Mouse (Mus musculus) liver, embryonic 14.5 days (tissue): ENCODE measurements around the gene Cenpn. TPM values are rescaled to one million over a fixed set of nuclear protein-coding genes. Genes with fewer than 3 reads are reported as not detected.

Source experiments
- ATAC-seq: fragments of 200-750 bp; cut with Nextera tagmentation; 2 replicates; pipeline ENCODE4 v1.8.0; 2017; ENCODE audit warnings: moderate number of reproducible peaks, mild to moderate bottlenecking, moderate library complexity; ENCODE audit not compliant: insufficient read depth
- DNase-seq, 3 experiments: peaks; one replicate each; pipeline ENCODE4 v3.0.0-alpha.2; 2012 to 2013; ENCODE audit warnings: low read depth in 3 of 3, low spot score in 3 of 3
- H3K27ac ChIP-seq: fragments of 300-500 bp; sonication (generic); 2 replicates; pipeline ENCODE4 v1.5.1; 2014; ENCODE audit warnings: moderate library complexity, mild to moderate bottlenecking, control low read depth, inconsistent platforms
- H3K27me3 ChIP-seq: fragments of 300-500 bp; sonication (generic); 2 replicates; pipeline ENCODE4 v1.6.1; 2014; ENCODE audit warnings: mild to moderate bottlenecking, low read length, moderate library complexity; ENCODE audit not compliant: control insufficient read depth, insufficient read depth
- H3K36me3 ChIP-seq: fragments of 300-500 bp; sonication (generic); replicated peaks from 2 replicates; pipeline ENCODE4 v1.6.1; 2014; ENCODE audit warnings: low read depth; ENCODE audit not compliant: control insufficient read depth, insufficient read depth
- H3K4me1 ChIP-seq, 2 experiments: fragments of 200-500 bp in 1 of 2; fragments of 300-500 bp in 1 of 2; sonication (generic) in 1 of 2; replicated peaks; 2 replicates each; pipeline ENCODE4 v1.6.1; 2012 to 2014; ENCODE audit warnings: antibody characterized with exemption in 1 of 2, inconsistent platforms in 1 of 2, low read length in 1 of 2; ENCODE audit not compliant: control insufficient read depth in 2 of 2, insufficient read depth in 2 of 2
- H3K4me2 ChIP-seq: fragments of 300-500 bp; sonication (generic); 2 replicates; pipeline ENCODE4 v1.6.1; 2014; ENCODE audit warnings: low read depth, mild to moderate bottlenecking, control low read depth, moderate library complexity
- H3K4me3 ChIP-seq, 2 experiments: fragments of 200-500 bp in 1 of 2; fragments of 300-500 bp in 1 of 2; sonication (generic) in 1 of 2; 2 replicates each; pipeline ENCODE4 v1.5.1; 2012 to 2014; ENCODE audit warnings: low read depth in 2 of 2, low read length in 2 of 2, mild to moderate bottlenecking in 2 of 2, control low read depth in 1 of 2, inconsistent platforms in 1 of 2, moderate library complexity in 1 of 2; ENCODE audit not compliant: insufficient read depth in 1 of 2
- H3K9ac ChIP-seq: fragments of 300-500 bp; sonication (generic); replicated peaks from 2 replicates; pipeline ENCODE4 v1.6.1; 2014; ENCODE audit warnings: mild to moderate bottlenecking, control low read depth, moderate library complexity
- H3K9me3 ChIP-seq: fragments of 300-500 bp; sonication (generic); 2 replicates; pipeline ENCODE4 v1.6.1; 2016; ENCODE audit warnings: low read length, mixed read lengths; ENCODE audit not compliant: control insufficient read depth
- CTCF ChIP-seq: IDR thresholded peaks from 2 replicates; pipeline ENCODE4 v1.5.1; 2016; ENCODE audit warnings: antibody characterized with exemption, low read depth, control low read depth
- EP300 ChIP-seq: IDR thresholded peaks from 2 replicates; pipeline ENCODE4 v1.6.1; 2016; ENCODE audit warnings: antibody characterized with exemption, low read depth
- WGBS: fragments of 180-500 bp; shearing (Covaris S2); extraction: QIAGEN DNeasy Blood & Tissue Kit; methylation state at CpG from one replicate; pipeline ENCODE4 v1.1.7; 2014; ENCODE audit not compliant: insufficient replicate concordance; 5-methylcytosine and 5-hydroxymethylcytosine counted together
- polyA plus RNA-seq, 2 experiments: library from polyadenylated mRNA; depleted of rRNA in 1 of 2; stranded (reverse) in 1 of 2; unstranded in 1 of 2; fragments of >200 nt; fragmentation: Nextera tagmentation in 1 of 2; extraction: Ambion mirVana in 1 of 2; gene quantifications; 2 replicates each; pipeline versions ENCODE4 v1.2.1 to v1.2.3; 2012 to 2014

Cenpn gene
- polyA plus RNA-seq, 2 experiments = 21.3 to 27.4 TPM

GRCm38 (mm10) chr8:116881396-116881795, 40.1 kb upstream of the Cenpn start:
- Histone ChIP-seq H3K27me3 (no peaks in the 10 kb centered on the region), H3K36me3 (no peaks in the 10 kb centered on the region), H3K27ac (no peak overlapping the region), H3K4me3 (no peak overlapping the region), H3K9me3 (no peaks in the 10 kb centered on the region), H3K4me2 (no peak overlapping the region), H3K4me1 (no peaks in the 10 kb centered on the region), H3K9ac (no peak overlapping the region)
- no peak for TF ChIP-seq EP300
- WGBS = 67% methylated on average over 8 of the region's 8 CpGs
- ATAC-seq (no peak), DNase-seq (no peak)

GRCm38 (mm10) chr8:116887813-116888212, 33.7 kb upstream of the Cenpn start:
- peaks cover 8% of the 10 kb centered on the region; the same call in 1 of the 2 replicates for H3K36me3 ChIP-seq

DNA sequence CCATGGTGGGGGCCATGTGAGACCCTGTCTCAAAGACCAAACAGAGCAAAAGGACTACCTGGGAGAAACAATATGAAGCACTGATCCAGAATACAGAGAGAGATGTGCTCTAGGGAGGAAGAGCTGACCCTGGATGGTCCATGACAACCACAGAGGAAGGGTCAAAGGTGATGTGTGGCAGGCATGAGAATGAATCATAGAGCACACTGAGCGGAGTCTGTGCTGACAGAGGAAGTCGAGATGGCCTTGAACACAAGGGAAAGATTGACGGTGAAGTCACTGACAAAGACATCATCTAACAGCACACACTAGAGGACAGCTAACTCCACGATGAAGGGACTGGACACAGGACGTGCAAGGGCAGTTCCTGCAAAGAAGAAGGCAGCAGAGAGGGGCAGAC, 30.1 kb upstream of the Cenpn start:
- no peak for DNase-seq
- 73% methylated on average over 5 of the region's 5 CpGs for WGBS
- no peaks in the 10 kb centered on the region for H3K9me3 ChIP-seq
- no peak overlapping the region for H3K4me2 ChIP-seq
- ATAC-seq = no peak
- no peak for TF ChIP-seq CTCF
- TF ChIP-seq EP300 = no peak
- no peaks in the 10 kb centered on the region for H3K27me3 ChIP-seq
- no peak overlapping the region for H3K9ac ChIP-seq
- H3K4me1 ChIP-seq = no peaks in the 10 kb centered on the region
- H3K36me3 ChIP-seq = peaks cover 8% of the 10 kb centered on the region; the same call in 1 of the 2 replicates
- no peak overlapping the region for H3K4me3 ChIP-seq
- H3K27ac ChIP-seq = no peak overlapping the region

More at GRCm38 (mm10) chr8:116887813-116888212, 33.7 kb upstream of the Cenpn start:
- H3K9ac ChIP-seq = no peak overlapping the region
- H3K4me1 ChIP-seq = no peaks in the 10 kb centered on the region
- H3K27ac ChIP-seq = no peak overlapping the region
- no peak for TF ChIP-seq CTCF
- no peak for TF ChIP-seq EP300
- DNase-seq = no peak
- no peak overlapping the region for H3K4me3 ChIP-seq
- no peaks in the 10 kb centered on the region for H3K9me3 ChIP-seq
- H3K4me2 ChIP-seq = no peak overlapping the region
- ATAC-seq = no peak
- WGBS = 67% methylated on average over 4 of the region's 4 CpGs
- no peaks in the 10 kb centered on the region for H3K27me3 ChIP-seq

DNA sequence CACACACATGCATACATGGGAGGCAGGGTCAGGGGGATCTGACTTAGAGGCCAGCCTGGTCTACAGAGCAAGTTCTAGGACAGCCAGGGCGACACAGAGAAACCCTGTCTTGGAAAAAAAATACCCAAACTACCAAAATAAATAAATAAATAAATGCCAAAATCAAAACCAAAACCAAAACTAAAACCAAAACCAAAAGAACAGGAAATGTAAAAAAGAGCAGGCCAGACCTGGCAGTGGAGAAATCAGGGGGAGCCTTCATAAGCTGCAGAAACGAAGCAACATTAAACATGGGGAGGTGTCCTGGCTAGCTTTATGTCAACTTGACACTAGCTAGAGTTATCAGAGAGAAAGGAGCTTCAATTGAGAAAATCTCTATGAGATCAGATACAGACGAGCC, 29.4 kb upstream of the Cenpn start:
- TF ChIP-seq CTCF (no peak), EP300 (no peak)
- Histone ChIP-seq H3K9ac (no peak overlapping the region), H3K27ac (no peak overlapping the region), H3K4me2 (no peak overlapping the region), H3K4me1 (no peaks in the 10 kb centered on the region), H3K36me3 (peaks cover 8% of the 10 kb centered on the region; the same call in 1 of the 2 replicates), H3K27me3 (no peaks in the 10 kb centered on the region), H3K9me3 (no peaks in the 10 kb centered on the region), H3K4me3 (no peak overlapping the region)
- ATAC-seq = no peak
- 73% methylated on average over 3 of the region's 3 CpGs for WGBS
- DNase-seq = no peak

- WGBS = 62% methylated on average over 9 of the region's 9 CpGs
- H3K27ac ChIP-seq = no peak overlapping the region
- peaks cover 8% of the 10 kb centered on the region; the same call in 1 of the 2 replicates for H3K36me3 ChIP-seq
- ATAC-seq = no peak
- H3K9me3 ChIP-seq = no peaks in the 10 kb centered on the region
- TF ChIP-seq CTCF (no peak), EP300 (no peak)
- no peak overlapping the region for H3K9ac ChIP-seq
- no peak for DNase-seq
- H3K27me3 ChIP-seq = no peaks in the 10 kb centered on the region
- no peak overlapping the region for H3K4me2 ChIP-seq
- no peaks in the 10 kb centered on the region for H3K4me1 ChIP-seq
- H3K4me3 ChIP-seq = no peak overlapping the region
Measured at GRCm38 (mm10) chr8:116892636-116893035, 28.9 kb upstream of the Cenpn start.

DNA sequence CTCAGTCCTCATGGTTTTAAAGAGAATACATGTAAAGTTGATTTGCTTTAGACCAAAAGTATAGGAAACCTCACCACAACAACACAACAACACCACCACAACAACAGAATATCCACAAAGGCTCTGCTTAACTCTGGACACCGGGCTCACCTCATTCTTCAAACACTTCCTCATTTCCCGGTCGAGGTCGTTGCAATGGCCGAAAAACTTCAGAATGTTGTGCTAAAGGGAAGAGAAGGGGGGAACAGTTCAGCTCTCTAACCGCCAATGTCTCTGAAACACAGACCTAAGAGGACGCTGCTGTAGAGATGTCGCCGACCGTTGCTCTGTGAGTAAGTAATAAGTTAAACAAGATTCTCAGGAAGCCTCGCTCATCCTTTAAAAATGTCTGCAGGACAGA, 27.6 kb upstream of the Cenpn start:
- Histone ChIP-seq H3K36me3 (no peaks in the 10 kb centered on the region; the same call in 1 of the 2 replicates), H3K27ac (no peak overlapping the region), H3K9ac (no peak overlapping the region), H3K27me3 (no peaks in the 10 kb centered on the region), H3K9me3 (no peaks in the 10 kb centered on the region), H3K4me2 (no peak overlapping the region), H3K4me1 (no peaks in the 10 kb centered on the region), H3K4me3 (no peak overlapping the region)
- 56% methylated on average over 11 of the region's 11 CpGs for WGBS
- ATAC-seq (no peak), DNase-seq (no peak)
- TF ChIP-seq CTCF = no peak
- TF ChIP-seq EP300 = no peak
